Mouse (Mus musculus) frontal cortex, postnatal 14 days (tissue): ENCODE measurements around the gene Heg1.
A peak's percentile ranks its signal among the peaks of the same experiment; 100 is the strongest.

ENCODE experiments used
- DNase-seq, 2 experiments: peaks; one replicate each; pipeline ENCODE4 v3.0.0; 2022; ENCODE audit warnings: low spot score in 2 of 2

Heg1 gene

GRCm38 (mm10) chr16:33741795-33742194 lies 57.6 kb downstream of the Heg1 start:
- no peak for DNase-seq

DNA sequence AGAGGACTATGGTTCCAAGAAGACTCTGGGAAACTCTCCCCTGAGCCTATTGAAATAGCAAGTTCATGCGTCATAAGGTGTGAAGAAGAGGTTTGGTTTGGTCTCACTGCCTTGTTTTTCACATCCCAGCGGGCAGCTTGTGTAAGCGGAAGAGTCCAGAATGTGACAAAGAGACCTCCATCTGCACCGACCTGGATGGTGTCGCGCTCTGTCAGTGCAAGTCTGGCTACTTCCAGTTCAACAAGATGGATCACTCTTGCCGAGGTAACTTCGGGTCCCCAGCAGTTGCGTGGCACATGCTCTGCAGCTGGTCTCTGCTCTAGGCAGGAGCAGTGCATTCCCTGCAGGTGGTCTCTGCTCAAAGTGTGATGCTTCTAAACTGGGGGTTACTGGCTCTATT lies 58.1 kb downstream of the Heg1 start:
- no peak for DNase-seq

DNA sequence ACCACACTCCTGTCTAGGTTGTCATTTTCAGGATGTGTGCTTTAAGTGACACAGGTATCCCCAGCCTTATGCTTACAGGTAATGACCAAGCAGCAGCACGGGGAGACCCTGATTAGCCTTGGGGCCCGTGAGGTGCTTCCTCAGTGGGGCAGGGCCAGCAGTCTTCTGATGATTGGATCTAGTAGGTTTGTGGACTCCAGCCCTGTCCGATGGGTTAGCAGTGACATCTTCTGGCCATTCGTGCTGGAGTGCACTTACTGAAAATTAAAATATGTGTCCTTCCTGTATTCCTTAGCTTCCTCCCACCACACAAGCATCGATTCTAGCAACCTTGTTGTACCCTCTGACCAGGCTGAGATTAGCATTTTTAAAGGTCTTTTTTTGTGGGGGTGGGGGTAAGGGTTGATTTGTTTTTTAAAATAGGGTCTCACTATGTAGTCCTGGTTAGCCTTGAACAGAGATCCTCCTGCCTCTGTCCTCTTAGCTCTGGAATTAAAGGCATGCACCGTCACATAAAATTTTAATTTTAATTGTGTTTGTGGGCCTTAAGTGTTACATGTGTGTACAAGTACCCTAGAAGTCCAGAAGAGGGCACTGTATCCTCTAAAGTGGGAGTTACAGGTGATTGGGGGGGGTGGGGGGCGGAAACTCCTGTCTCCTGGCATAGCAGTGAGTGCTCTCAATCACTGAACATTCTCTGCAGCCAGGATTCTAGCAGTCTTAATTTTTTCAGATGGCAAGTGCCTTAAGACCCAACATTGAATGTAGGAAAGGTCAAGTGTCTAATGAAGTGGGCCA lies 60.7 kb downstream of the Heg1 start:
- DNase-seq = peak in 1 of 2 experiments; percentile 40

GRCm38 (mm10) chr16:33745457-33745856 lies 61.3 kb downstream of the Heg1 start:
- DNase-seq = no peak

DNA sequence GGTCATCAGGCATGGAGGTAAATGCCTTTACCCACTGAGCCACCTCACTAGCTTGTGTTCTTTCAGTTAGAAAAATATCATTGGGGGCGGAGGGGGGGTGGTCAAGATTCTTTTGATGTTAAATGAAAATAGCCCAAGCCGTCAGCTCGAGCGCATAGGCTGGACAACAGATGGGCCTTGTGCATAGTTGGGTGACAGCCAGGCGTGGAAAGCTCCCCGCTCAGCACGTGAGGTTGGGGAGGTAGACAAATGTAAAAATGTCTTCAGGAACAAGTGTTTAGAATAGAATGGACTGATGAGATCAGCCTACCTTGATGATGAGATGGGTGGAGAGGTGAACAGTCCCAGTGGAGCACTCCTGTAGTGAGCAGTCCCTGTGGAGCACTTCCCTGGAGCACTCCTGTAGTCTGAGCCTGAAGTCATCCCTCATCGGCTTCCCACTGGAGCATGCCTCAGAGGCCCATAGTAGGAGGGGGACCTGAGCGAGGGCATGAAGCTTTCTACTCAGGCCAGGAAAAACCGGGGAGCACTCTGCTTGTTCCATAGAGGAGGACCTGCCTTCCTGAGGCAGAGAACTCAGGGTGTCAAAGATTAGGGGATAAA lies 62.0 kb downstream of the Heg1 start:
- no peak for DNase-seq

DNA sequence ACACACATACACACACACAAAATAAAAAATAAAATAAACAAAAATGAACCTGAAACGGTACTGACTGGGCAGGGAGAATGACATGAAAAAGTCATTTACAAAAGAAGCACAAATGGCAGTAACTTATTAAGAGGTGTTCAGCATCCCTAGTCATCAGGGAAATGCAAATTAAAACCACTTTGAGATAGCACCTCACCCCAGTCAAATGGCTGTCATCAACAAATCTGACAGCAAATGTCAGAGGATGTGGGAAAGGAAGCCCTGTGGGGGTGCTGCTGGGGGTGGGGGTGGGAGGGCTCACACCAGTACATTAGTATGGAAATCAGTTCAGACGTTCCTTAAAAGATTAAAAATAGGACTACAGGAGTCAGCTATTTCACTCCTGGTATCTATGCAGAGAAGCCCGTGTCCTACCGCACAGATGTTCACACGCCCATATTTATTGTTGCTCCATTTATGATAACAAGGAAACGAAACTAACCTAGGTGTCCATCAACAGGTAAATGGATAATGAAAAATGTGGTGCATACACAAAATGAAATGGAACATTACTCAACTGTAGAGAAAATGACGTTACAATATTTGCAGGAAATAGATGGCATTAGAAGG lies 63.3 kb downstream of the Heg1 start:
- no peak for DNase-seq

DNA sequence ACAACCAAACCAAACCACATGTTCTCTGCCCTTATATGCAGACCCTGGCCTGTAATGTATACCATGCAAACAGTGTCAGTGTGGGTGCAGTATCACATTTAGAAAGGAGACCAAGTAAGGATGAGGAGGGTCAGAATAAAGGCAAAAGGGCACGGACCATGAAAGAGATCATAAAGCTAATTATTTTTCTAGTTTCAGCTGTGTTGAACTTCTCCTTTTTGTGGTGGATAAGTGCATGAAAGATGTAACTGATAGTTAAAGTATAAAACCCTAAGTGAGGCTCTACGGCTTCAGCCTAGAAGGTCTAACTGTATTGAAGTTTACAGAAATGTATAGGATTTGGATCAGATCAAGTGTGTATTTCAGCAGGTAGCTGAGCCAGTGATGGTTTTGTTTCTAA lies 63.8 kb downstream of the Heg1 start:
- DNase-seq = no peak

DNA sequence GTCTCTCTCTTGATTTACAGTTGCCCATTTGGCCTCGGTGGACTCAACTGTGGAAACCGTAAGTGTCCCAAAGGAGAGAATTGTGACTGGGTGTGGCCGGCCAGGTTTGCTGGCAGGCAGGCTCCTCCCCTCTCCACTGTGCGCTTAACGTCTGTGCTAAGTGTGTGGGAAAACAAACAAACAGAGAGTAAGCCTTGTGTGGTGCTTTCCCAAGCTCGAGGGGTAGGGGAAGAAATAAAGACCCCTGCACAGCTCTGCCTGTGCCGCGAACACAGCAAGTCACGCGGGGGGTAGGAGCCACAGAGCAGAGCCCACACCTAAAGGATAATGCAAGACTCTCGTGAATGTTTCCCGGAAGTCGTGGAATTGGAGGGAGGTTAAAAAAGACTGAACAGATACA lies 67.0 kb downstream of the Heg1 start:
- no peak for DNase-seq

GRCm38 (mm10) chr16:33751590-33751989 lies 67.4 kb downstream of the Heg1 start:
- DNase-seq = no peak

DNA sequence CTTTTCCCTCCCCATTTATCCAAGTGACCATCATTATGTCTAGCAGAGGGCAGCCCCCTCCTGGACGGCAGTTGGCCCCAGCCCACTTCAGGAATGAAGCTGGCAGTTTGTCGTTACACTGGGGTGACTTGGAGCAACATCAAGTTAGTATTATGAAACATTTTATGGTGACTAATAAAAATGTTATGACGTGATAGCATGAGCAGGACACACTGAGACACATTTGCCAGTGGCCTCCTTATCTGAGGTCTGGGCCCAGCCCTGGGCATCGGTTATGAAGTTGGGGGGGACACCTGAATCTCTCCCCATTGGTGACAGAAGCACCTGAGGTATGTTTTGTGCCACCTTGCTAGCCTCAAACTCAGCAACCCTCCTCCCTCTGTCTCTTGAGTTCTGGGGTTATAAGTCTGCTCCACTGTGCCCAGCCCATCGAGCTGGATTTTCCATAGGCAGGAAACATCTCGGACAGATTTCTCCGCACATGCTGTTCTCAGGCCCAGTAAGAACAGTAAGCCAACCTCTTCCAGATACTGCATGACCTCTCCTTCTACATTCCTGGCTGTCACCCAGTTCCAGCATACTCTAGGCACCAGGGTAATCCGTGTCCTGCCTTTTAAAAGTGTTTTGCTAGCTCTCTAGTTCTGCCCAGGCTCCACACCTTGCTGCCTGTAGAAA lies 68.9 kb downstream of the Heg1 start:
- no peak for DNase-seq

DNA sequence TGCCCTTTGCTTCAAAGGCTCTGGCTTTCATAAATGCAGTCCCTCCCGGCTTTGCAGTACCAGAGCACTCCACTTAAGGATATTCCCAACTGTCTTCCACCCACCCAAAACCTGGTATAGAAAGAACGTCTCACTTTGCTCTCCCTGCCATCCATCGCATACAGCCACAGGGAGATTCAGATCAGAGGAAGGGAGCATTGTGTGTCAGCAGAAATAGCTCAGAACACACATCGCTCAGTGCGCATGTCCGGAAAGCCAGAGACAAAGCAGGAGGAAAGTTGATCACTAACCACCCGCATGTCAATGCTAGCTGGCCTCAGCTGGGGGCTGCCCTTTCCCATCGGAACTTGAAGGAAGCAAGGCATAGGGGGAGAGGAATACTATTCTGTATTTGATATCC lies 71.1 kb downstream of the Heg1 start:
- no peak for DNase-seq

- DNase-seq = no peak
Observed at GRCm38 (mm10) chr16:33755961-33756360, 71.8 kb downstream of the Heg1 start.

GRCm38 (mm10) chr16:33756396-33756795 lies 72.2 kb downstream of the Heg1 start:
- DNase-seq = no peak

DNA sequence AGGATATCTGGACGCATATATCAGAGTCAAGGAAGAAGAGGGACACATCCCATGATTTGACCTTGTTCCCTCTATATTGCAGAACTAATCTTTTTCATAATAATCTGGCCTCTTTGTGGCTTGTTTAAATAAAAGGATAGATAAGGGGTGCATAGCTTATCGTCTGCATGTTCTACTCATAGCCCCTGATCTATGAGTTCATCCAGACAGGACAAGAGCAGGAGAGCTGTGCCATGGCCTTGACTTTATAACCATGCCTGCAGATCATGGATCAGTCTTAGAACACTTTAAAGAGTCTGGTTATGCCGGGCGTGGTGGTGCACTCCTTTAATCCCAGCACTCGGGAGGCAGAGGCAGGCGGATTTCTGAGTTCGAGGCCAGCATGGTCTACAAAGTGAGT lies 75.0 kb downstream of the Heg1 start:
- DNase-seq = no peak

GRCm38 (mm10) chr16:33760542-33760941 lies 76.4 kb downstream of the Heg1 start:
- no peak for DNase-seq

DNA sequence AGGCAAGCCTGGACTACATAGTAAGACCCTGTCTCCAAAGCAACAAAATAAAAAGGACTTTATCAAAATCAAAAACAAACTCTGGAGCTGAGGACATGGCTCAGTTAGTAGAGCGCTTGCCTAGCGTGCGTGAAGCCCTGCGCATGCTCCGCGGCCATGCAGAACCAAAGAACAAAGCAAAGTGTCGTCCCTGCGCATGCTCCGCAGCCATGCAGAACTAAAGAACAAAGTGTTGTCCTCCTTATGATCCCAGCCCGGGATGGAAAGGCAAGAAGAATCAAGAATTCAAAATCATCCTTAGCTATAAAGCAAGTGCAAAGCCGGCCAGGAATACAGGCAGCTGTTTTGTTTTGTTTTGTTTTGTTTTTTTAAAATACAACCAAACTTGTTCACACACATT lies 76.8 kb downstream of the Heg1 start:
- DNase-seq = no peak

- no peak for DNase-seq
Observed at GRCm38 (mm10) chr16:33764501-33765193, 80.5 kb downstream of the Heg1 start.

- no peak for DNase-seq
Observed at GRCm38 (mm10) chr16:33765477-33765876, 81.3 kb downstream of the Heg1 start.

DNA sequence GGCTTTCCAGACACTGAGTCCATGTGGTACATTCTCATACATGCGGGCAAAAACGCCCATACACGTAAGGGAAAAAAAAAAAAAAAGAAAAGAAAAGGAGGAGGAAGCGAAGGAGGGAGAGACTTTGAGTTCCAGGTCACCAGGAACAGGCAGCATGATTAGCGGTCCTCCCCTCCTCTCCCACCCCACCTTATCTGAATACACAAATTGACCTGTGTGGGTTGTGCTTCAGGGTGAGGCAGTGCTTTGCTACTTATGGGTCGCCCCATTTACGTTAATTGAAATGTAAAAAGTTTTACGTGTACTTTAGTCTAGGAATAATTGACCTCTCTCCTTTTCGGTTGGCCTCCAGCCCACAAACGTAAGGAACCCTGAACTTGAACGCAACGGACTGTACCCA lies 82.1 kb downstream of the Heg1 start:
- DNase-seq = no peak

- no peak for DNase-seq
Observed at GRCm38 (mm10) chr16:33766757-33767156, 82.6 kb downstream of the Heg1 start.

- DNase-seq = no peak
Observed at GRCm38 (mm10) chr16:33768491-33769278, 84.5 kb downstream of the Heg1 start.
